Mouse (Mus musculus): ENCODE results near the gene As3mt.

The As3mt gene

DNA sequence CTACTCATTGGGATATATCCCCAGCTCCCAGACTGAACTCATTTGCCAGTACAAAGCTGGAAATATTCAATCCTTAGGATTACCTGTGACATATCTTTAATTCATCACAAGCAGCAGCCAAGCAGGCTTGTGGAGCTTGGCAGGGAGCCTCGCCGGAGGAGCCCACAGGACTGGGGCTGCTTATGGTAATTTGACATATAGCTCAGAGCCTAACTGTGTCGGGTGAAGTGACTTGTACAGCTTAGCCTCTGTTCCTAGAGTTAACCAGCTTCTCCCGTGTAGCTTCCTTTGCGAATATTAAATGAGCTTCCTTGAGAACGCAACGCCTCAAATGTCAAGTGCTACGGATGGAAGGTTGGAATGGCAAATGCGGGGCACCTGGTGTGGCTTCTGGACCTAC lies 37.4 kb downstream of the As3mt start:
- in situ Hi-C loops (cut with MboI, MseI), result no loop called here

DNA sequence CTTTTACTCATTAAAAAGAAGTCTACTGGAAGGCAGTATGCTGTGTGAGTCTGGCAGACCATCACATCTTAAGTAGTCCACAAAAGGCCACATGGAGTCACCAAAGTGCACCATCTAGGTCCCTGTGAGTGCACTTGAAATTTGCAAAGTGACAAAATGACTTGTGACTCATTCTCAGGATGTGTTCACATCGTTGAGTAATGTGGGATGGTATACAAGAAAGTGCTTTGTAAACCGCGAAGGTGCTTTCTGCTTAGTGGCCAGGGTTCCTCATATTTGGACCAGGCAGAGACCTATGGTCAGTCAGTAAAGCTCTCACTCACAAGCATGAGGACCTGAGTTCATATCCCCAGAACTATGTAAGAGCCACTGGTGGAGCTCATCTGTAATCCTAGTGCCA lies 40.5 kb downstream of the As3mt start:
- in situ Hi-C loops (cut with MboI, MseI), result no loop called here

- in situ Hi-C loops (cut with MboI, MseI), result no loop called here
Observed at GRCm38 (mm10) chr19:46752235-46752634, 45.0 kb downstream of the As3mt start.

DNA sequence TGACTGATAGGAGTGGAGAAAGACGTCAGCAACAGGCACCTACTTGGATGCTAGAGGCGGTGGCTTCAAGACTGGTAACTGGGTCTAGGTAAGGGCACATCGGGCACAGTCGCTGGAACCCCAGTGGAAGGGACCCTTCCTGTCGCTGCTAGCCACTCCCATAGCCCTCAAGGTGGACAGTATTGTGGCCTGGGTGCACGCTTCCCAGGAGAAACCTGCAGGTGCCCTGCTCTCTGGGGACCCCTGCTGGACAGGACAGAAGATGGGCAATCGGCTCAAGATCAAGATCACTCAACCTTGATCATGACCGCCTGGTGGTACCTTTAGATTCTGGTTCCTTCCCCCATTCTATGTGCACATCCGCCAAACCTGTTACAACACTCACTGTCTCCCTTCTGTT lies 47.8 kb downstream of the As3mt start:
- in situ Hi-C loops (cut with MboI, MseI), result no loop called here

DNA sequence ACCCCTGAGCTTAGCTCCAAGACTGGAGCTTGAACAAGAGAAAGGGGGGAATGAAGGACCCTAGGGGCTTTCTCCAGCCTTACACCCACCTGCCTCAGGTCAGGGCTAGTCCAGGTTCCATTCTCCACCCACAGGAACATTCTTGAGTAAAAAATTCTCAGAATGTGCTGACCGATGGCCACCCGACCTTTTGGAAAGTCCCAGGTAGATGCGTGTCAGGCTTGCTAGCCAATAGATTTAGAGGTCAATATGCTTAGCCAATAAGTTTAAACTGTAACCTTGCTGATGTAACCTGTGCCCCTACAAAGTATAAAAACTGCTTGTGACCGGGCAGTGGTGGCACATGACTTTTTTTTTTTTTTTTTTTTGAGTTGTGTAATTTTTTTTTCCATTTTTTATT lies 49.0 kb downstream of the As3mt start:
- in situ Hi-C loops (cut with MboI, MseI), result no loop called here

- in situ Hi-C loops (cut with MboI, MseI), result no loop called here
Observed at GRCm38 (mm10) chr19:46759096-46759495, 51.8 kb downstream of the As3mt start.

DNA sequence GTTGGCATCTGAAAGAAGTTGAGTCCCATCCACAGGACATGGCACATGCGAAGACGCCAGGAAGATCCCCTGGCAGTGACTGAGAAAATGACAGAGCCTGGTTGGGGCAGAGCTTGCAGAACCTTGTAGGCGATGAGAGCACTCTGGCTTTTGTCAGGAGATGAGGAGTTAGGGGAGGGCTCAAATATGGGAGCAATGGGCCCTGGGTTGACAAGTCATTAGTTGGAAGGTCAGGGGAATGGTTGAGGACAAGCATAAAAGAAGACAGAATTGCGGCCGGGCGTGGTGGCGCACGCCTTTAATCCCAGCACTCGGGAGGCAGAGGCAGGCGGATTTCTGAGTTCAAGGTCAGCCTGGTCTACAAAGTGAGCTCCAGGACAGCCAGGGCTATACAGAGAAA lies 52.7 kb downstream of the As3mt start:
- in situ Hi-C loops (cut with MboI, MseI), result loop anchor here (5.0 kb wide), 2 partner anchors 107 to 232 kb away; no protein-coding TSS in a partner anchor

GRCm38 (mm10) chr19:46760375-46761160 lies 53.3 kb downstream of the As3mt start:
- in situ Hi-C loops (cut with MboI, MseI), result loop anchor here (5.0 kb wide), 2 partner anchors 107 to 232 kb away; no protein-coding TSS in a partner anchor

DNA sequence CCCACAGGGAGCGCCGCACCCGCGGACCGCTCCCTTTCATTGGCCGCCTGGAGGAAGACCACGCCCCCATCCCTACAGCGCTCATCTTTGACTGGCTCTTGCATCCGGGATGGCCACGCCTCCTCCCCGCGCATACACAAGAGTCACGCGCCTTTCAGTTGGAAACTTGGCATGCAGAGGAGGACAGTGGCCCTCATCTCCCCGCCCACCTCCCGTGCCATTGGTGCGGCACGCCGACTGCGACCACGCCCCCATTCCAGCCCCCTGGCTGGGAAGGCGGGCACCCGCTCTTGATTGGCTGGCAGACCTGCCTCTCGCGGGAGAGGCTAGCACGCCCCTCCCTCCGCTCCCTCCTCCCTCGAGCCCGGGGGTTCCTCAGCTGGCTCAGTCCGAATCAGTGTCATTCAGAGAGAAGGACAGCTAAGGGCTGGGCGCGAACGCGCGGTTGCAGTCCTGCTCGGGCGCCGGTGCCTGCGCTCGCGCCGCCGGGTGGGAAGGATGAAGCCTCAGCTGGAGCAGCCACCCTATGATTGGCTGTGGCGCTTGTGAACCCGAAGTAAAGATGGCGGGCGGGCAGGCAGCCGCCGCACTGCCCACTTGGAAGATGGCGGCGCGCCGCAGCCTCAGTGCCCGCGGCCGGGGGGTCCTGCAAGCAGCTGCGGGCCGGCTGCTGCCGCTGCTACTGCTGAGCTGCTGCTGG lies 54.1 kb downstream of the As3mt start, which contains the start of gene Cnnm2:
TSS of gene Cnnm2 (plus strand) at position 350 of the 700 bp plus-strand sequence.
- in situ Hi-C loops (cut with MboI, MseI), result loop anchor here (5.0 kb wide), 2 partner anchors 106 to 231 kb away; no protein-coding TSS in a partner anchor

DNA sequence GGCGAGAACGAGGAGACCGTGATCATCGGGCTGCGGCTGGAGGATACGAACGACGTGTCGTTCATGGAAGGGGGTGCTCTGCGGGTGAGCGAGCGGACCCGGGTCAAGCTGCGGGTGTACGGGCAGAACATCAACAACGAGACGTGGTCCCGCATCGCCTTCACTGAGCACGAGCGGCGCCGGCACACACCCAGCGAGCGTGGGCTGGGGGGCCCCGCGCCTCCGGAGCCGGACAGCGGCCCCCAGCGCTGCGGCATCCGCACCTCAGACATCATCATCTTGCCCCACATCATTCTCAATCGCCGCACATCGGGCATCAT lies 54.7 kb downstream of the As3mt start:
- in situ Hi-C loops (cut with MboI, MseI), result loop anchor here (5.0 kb wide), 2 partner anchors 105 to 230 kb away; no protein-coding TSS in a partner anchor

- in situ Hi-C loops (cut with MboI, MseI), result loop anchor here (5.0 kb wide), 2 partner anchors 105 to 230 kb away; no protein-coding TSS in a partner anchor
Observed at GRCm38 (mm10) chr19:46762291-46762991, 55.2 kb downstream of the As3mt start.

DNA sequence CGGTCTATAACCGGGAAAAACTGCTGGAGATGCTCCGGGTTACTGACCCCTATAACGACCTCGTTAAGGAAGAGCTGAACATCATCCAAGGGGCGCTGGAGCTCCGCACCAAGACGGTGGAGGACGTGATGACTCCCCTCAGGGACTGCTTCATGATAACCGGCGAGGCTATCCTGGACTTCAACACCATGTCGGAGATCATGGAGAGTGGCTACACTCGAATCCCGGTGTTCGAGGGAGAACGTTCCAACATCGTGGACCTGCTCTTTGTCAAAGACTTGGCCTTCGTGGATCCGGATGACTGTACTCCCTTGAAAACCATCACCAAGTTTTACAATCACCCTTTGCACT lies 55.7 kb downstream of the As3mt start:
- in situ Hi-C loops (cut with MboI, MseI), result loop anchor here (5.0 kb wide), 2 partner anchors 104 to 229 kb away; no protein-coding TSS in a partner anchor

GRCm38 (mm10) chr19:46763356-46763755 lies 56.1 kb downstream of the As3mt start:
- in situ Hi-C loops (cut with MboI, MseI), result loop anchor here (5.0 kb wide), 2 partner anchors 104 to 229 kb away; no protein-coding TSS in a partner anchor

DNA sequence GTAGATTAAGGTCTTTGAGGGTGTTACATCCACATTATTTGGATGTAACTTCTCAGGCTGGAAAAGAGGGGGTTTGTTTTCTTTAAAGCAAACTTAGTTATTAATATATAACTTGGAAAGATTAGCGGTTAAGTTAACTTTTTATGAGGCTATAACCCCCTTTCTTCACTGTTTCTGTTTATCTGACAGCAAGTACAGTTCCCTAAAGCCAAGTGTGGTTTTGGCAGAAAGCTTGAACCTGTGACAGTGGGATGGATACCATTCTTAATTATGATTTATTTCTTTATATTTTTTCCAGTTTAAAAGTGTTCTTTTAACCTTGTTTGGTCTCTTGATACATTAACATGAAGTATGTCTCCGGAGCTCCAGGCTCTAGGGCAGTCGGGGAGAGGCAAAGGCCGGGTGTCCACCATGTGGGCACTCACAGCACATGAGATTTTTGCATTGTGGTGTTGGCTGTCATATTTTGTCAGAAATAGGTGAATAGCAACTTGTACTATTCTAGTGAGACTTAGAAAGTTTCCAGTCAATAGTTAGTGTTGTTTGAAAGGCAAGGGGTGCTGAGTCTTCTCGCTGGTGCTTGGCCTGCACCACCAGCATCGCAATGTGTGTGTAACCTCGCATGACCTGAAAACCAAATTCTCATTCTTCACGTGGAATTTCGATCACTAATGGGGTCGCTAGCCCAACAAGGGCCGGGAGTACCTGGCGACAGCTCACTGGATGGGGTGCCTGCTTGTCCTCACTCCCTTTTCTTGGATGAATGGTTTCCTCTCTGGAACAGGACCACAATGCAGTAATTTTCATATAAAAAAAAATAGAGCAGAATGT lies 56.9 kb downstream of the As3mt start:
- in situ Hi-C loops (cut with MboI, MseI), result loop anchor here (5.0 kb wide), 2 partner anchors 103 to 228 kb away; no protein-coding TSS in a partner anchor

GRCm38 (mm10) chr19:46764763-46765117 lies 57.5 kb downstream of the As3mt start:
- in situ Hi-C loops (cut with MboI, MseI), result loop anchor here (5.0 kb wide), 2 partner anchors 103 to 228 kb away; no protein-coding TSS in a partner anchor

DNA sequence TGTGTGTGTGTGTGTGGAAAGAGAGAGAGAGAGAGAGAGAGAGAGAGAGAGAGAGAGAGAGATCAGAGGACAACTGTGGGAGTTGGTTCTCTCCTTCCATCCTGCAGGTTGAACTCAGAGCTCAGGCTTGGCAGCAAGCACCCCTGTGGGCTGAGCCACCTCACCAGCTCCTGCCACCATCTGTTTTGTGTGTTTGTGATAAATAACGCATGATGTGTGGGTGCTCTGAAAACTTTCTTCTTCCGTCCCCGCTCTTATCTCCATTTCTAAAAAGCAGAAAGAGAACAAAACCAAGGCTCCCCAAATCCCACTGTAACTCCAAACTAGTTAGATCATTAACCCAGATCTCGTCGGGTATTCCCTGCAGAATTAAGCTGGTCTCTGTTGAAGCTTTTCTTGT lies 58.9 kb downstream of the As3mt start:
- in situ Hi-C loops (cut with MboI, MseI), result no loop called here

GRCm38 (mm10) chr19:46769759-46770158 lies 62.5 kb downstream of the As3mt start:
- in situ Hi-C loops (cut with MboI, MseI), result no loop called here

- in situ Hi-C loops (cut with MboI, MseI), result no loop called here
Observed at GRCm38 (mm10) chr19:46771801-46772200, 64.5 kb downstream of the As3mt start.

GRCm38 (mm10) chr19:46776391-46776790 lies 69.1 kb downstream of the As3mt start:
- in situ Hi-C loops (cut with MboI, MseI), result no loop called here

DNA sequence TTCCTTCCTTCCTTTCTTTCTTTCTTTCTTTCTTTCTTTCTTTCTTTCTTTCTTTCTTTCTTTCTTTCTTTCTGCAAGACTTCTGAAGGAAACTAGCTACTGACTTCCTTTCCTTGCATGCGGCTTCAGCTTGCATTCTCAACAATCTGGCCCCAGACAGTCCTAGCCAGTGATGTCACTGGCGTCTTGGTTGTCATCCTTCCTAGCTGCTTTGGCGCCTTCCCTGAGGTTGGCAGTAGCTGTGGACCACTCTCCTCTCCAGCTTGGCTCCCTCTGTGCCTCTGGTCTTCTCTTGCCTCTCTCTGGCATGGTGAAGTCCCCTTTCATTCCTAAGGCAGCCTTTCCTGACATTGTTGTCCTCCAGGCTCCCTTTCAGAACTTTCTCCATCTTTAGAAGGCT lies 69.6 kb downstream of the As3mt start:
- in situ Hi-C loops (cut with MboI, MseI), result no loop called here
